Mouse (Mus musculus) testis, adult 2 months (tissue): ENCODE measurements around the gene Ppfibp1.

Source experiments
- CTCF ChIP-seq: fragments of 200-500 bp; IDR thresholded peaks from 2 replicates; pipeline ENCODE4 v1.5.1; 2012; ENCODE audit warnings: low read depth, mild to moderate bottlenecking, inconsistent platforms, low read length, moderate library complexity; ENCODE audit not compliant: control insufficient read depth, insufficient read depth, insufficient replicate concordance
- POLR2A ChIP-seq: fragments of 200-500 bp; IDR thresholded peaks from 2 replicates; pipeline ENCODE4 v1.6.1; 2012; ENCODE audit warnings: low read depth, mild to moderate bottlenecking, inconsistent platforms, low read length, moderate library complexity; ENCODE audit not compliant: control insufficient read depth

DNA sequence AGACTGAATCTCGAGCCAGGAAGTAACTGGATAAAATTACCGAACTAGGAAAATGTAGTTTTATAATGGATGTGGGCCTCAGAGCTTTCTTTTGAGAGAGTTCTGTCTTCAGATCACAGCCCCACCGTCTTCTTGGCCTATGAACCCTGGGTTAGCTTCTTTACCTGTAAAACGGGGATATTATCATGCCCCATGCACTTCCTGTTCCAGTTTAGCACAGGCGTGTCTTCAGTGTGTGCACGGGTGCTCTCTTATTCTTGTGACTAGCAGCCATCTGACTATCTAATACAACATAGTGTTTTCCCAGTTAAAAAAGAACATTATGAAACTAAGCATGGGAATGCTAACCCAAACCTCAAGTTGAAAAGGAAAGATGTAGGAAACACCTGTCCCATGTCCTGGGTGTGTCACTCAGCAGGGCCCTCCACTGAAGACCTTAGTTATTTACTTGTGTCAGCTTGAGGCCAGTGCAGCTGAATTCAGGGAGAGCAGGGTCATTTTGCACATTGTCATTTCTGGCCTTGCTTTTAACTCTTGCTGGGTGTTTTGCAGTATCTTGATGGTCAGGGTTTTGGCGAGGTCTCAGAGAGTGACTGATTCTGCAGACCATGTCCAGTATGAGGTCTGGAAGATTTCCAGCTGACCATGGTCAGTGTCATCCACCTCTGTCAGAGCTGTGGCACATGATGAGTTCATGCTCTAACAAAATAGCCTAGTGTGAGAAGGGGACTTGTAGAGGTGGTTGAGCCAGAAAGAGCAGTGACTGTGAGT lies 53.4 kb downstream of the Ppfibp1 start:
- TF ChIP-seq CTCF (no peak), POLR2A (no peak)
